In the genomic region with DNA sequence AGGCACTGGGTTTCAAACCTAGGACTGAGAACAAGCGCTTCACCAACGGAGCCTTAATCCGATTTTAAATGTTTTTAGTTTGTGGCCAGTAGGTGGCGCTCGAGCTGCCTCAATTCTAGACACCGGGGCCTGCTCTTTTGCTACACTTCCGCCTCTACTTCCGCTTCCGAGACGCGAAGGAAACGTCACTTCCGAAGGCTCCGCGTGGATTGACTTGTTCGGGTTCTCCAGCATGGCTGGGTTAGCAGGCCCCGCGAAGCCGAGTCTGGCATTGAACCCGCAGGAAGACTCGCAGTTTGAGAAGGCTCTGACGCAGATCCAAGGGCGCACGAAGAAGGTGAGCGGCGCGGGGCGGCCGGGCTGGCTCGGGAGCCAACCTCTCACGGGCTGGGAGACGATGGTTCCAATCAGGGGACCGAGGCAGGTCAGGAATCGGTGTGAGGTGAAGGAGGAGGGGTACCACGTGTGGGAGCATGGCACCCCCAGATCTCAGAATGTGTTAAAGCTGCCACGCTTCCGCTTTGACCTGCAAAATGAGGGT, we compare ENCODE assay signal across 8 mouse cellular contexts. TPM values are rescaled to one million over a fixed set of nuclear protein-coding genes. Genes with fewer than 3 reads are reported as not detected.
A peak's percentile ranks its signal among the peaks of the same experiment; 100 is the strongest.
DNase-seq lines count a peak whose midpoint lies in the region; ATAC-seq lines count a peak whose summit lies in the region.

A gene (plus strand): TSS at position 179 of the 541 bp plus-strand sequence.

- peak within 1 kb of the TSS; percentile 94 for H3K4me3 ChIP-seq in hindbrain, embryonic 11.5 days (ENCODE audit: low read depth, low read length)

- H3K27me3 ChIP-seq in hindbrain, embryonic 11.5 days (ENCODE audit: control insufficient read depth, insufficient read depth, low read length) = no peaks in the 10 kb centered on the region

- H3K27ac ChIP-seq in hindbrain, embryonic 11.5 days (ENCODE audit: low read depth, low read length) = no peak within 1 kb of the TSS

- H3K4me1 ChIP-seq in hindbrain, embryonic 11.5 days (replicated peaks; ENCODE audit: control insufficient read depth, insufficient read depth, low read length) = peaks cover 2% of the 10 kb centered on the region; the same call in 1 of the 2 replicates

- peak; percentile 100 for ATAC-seq in frontal cortex, adult (ENCODE audit: low TSS enrichment)
- ATAC-seq in hindbrain, embryonic 11.5 days (ENCODE audit: low FRiP score) = peak; percentile 94

- 0% methylated on average over 37 of the region's 37 CpGs for WGBS in hindbrain, embryonic 11.5 days

- H3K9me3 ChIP-seq in hindbrain, embryonic 11.5 days (ENCODE audit: control insufficient read depth, low read length) = no peaks in the 10 kb centered on the region

- peak within 1 kb of the TSS; percentile 69 for H3K4me2 ChIP-seq in hindbrain, embryonic 11.5 days (replicated peaks; ENCODE audit: low read depth, low read length)

- DNase-seq in MN1 (ENCODE audit: low spot score) = peak; percentile 95
- peak; percentile 96 for DNase-seq in cerebellum, adult 9-10 months
- DNase-seq in hindbrain, embryonic 11.5 days (ENCODE audit: low spot score) = peak; percentile 98
- peak; percentile 93 to 94 for DNase-seq in layer of hippocampus, postnatal 10 days (ENCODE audit: low spot score in 2 of 2)
- DNase-seq in lung, postnatal 10 days = peak; percentile 95
- DNase-seq in ovary, postnatal 36 days (ENCODE audit: low spot score) = peak; percentile 85
- DNase-seq in thymus, postnatal 25 days = peak; percentile 90

- H3K9ac ChIP-seq in hindbrain, embryonic 11.5 days (ENCODE audit: low read depth, low read length) = peak within 1 kb of the TSS; percentile 66

- no peaks in the 10 kb centered on the region for H3K36me3 ChIP-seq in hindbrain, embryonic 11.5 days (ENCODE audit: control insufficient read depth, insufficient read depth, low read length)

RNA-seq across cellular contexts. Expression of the gene that starts here (rescaled TPM):
- polyA plus RNA-seq in hindbrain, embryonic 11.5 days (2014; fragmentation: Nextera tagmentation; extraction: Ambion mirVana) = 88.0 and 99.6 TPM in 2 replicates
- 10 to 100 TPM; 31.4 to 33.5 TPM for total RNA-seq in layer of hippocampus, postnatal 10 days (2021)
